Mouse (Mus musculus): ENCODE measurements around the gene Cenpm. TPM values are rescaled to one million over a fixed set of nuclear protein-coding genes. Genes with fewer than 3 reads are reported as not detected.
A peak's percentile ranks its signal among the peaks of the same experiment; 100 is the strongest.

The Cenpm gene
- polyA plus RNA-seq, 1 experiment from 2014 or later = 86.7 TPM

DNA sequence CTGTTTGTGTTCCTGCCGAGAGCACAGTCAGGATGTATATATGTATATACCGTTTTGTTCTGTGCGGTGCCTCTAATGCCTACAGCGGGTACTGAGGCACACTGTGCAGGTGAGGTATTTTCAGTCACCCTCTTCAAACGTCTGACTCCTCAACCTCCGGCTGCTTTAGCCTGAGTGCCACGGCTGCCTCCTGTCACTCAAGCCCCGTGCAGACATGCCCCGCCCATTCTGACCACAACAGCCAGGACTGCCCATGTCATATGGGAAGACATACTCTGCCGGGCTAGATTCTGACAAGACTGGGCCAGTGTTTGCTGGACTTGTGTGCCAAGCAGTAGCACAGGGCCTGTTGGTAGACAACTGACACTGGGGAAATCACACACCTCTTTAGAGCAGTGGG is 8.9 kb downstream of the Cenpm start:
- H3K4me2 ChIP-seq (replicated peaks; ENCODE audit: low read depth, low read length) = no peak overlapping the region
- WGBS = 62% methylated on average over 10 of the region's 10 CpGs
- ATAC-seq (ENCODE audit: insufficient number of reproducible peaks, insufficient read depth, low FRiP score, low read depth) = 0 out of 2 replicates have a peak, but pooled peaks have one; percentile 35

GRCm38 (mm10) chr15:82232651-82233050 is 11.9 kb downstream of the Cenpm start:
- Histone ChIP-seq H3K9ac (replicated peaks; ENCODE audit: low read depth, low read length) (no peak overlapping the region), H3K27ac (ENCODE audit: low read length) (no peak overlapping the region), H3K4me2 (replicated peaks; ENCODE audit: low read depth, low read length) (no peak overlapping the region), H3K27me3 (ENCODE audit: control insufficient read depth, insufficient read depth, low read length) (no peaks in the 10 kb centered on the region), H3K4me1 (ENCODE audit: control insufficient read depth, insufficient read depth, low read length) (no peaks in the 10 kb centered on the region), H3K4me3 (ENCODE audit: low read depth, low read length) (no peak overlapping the region), H3K9me3 (ENCODE audit: control insufficient read depth, low read depth, low read length) (no peaks in the 10 kb centered on the region), H3K36me3 (ENCODE audit: control insufficient read depth, insufficient read depth, low read length) (no peaks in the 10 kb centered on the region)
- ATAC-seq (ENCODE audit: insufficient number of reproducible peaks, insufficient read depth, low FRiP score, low read depth) = no peak
- WGBS = 72% methylated on average over 4 of the region's 4 CpGs

More for the DNA sequence above, 8.9 kb downstream of the Cenpm start:
- Histone ChIP-seq H3K36me3 (ENCODE audit: control insufficient read depth, insufficient read depth, low read length) (no peaks in the 10 kb centered on the region), H3K27ac (ENCODE audit: low read length) (no peak overlapping the region), H3K9ac (replicated peaks; ENCODE audit: low read depth, low read length) (no peak overlapping the region), H3K4me1 (ENCODE audit: control insufficient read depth, insufficient read depth, low read length) (no peaks in the 10 kb centered on the region), H3K9me3 (ENCODE audit: control insufficient read depth, low read depth, low read length) (no peaks in the 10 kb centered on the region), H3K4me3 (ENCODE audit: low read depth, low read length) (no peak overlapping the region), H3K27me3 (ENCODE audit: control insufficient read depth, insufficient read depth, low read length) (no peaks in the 10 kb centered on the region)

- Histone ChIP-seq H3K27ac (ENCODE audit: low read length) (no peak overlapping the region), H3K36me3 (ENCODE audit: control insufficient read depth, insufficient read depth, low read length) (no peaks in the 10 kb centered on the region), H3K4me1 (ENCODE audit: control insufficient read depth, insufficient read depth, low read length) (no peaks in the 10 kb centered on the region), H3K9ac (replicated peaks; ENCODE audit: low read depth, low read length) (no peak overlapping the region), H3K27me3 (ENCODE audit: control insufficient read depth, insufficient read depth, low read length) (no peaks in the 10 kb centered on the region), H3K4me2 (replicated peaks; ENCODE audit: low read depth, low read length) (no peak overlapping the region), H3K4me3 (ENCODE audit: low read depth, low read length) (no peak overlapping the region), H3K9me3 (ENCODE audit: control insufficient read depth, low read depth, low read length) (no peaks in the 10 kb centered on the region)
- 69% methylated on average over 11 of the region's 11 CpGs for WGBS
- no peak for ATAC-seq (ENCODE audit: insufficient number of reproducible peaks, insufficient read depth, low FRiP score, low read depth)
Observed at GRCm38 (mm10) chr15:82231591-82232378, 12.8 kb downstream of the Cenpm start.

DNA sequence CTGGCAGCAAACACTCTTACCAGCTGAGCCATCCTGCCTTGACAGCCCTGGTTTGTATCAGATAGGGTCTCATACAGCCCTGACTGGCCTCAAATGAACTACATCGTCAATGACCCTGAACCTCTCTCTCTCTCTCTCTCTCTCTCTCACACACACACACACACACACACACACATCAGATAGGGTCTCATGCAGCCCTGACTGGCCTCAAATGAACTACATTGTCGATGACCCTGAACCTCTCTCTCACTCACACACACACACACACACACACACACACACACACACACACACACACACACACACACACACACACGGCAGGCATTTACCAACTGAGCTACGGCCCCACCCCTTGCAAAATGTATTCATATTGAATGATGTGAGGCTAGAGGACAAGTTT is 13.4 kb downstream of the Cenpm start:
- H3K4me2 ChIP-seq (replicated peaks; ENCODE audit: low read depth, low read length) = no peak overlapping the region
- H3K27ac ChIP-seq (ENCODE audit: low read length) = no peak overlapping the region
- no peaks in the 10 kb centered on the region for H3K27me3 ChIP-seq (ENCODE audit: control insufficient read depth, insufficient read depth, low read length)
- WGBS = 69% methylated on average over 4 of the region's 4 CpGs
- no peak overlapping the region for H3K9ac ChIP-seq (replicated peaks; ENCODE audit: low read depth, low read length)
- no peaks in the 10 kb centered on the region for H3K4me1 ChIP-seq (ENCODE audit: control insufficient read depth, insufficient read depth, low read length)
- no peak overlapping the region for H3K4me3 ChIP-seq (ENCODE audit: low read depth, low read length)
- no peak for ATAC-seq (ENCODE audit: insufficient number of reproducible peaks, insufficient read depth, low FRiP score, low read depth)
- no peaks in the 10 kb centered on the region for H3K9me3 ChIP-seq (ENCODE audit: control insufficient read depth, low read depth, low read length)
- H3K36me3 ChIP-seq (ENCODE audit: control insufficient read depth, insufficient read depth, low read length) = no peaks in the 10 kb centered on the region

- Histone ChIP-seq H3K9me3 (ENCODE audit: control insufficient read depth, low read depth, low read length) (no peaks in the 10 kb centered on the region), H3K36me3 (ENCODE audit: control insufficient read depth, insufficient read depth, low read length) (no peaks in the 10 kb centered on the region), H3K4me2 (replicated peaks; ENCODE audit: low read depth, low read length) (no peak overlapping the region), H3K27me3 (ENCODE audit: control insufficient read depth, insufficient read depth, low read length) (no peaks in the 10 kb centered on the region), H3K9ac (replicated peaks; ENCODE audit: low read depth, low read length) (no peak overlapping the region), H3K4me3 (ENCODE audit: low read depth, low read length) (no peak overlapping the region), H3K27ac (ENCODE audit: low read length) (no peak overlapping the region), H3K4me1 (ENCODE audit: control insufficient read depth, insufficient read depth, low read length) (no peaks in the 10 kb centered on the region)
- WGBS = 73% methylated on average over 6 of the region's 6 CpGs
- ATAC-seq (ENCODE audit: insufficient number of reproducible peaks, insufficient read depth, low FRiP score, low read depth) = no peak
Observed at GRCm38 (mm10) chr15:82230098-82230611, 14.4 kb downstream of the Cenpm start.

- no peak overlapping the region for H3K4me3 ChIP-seq (ENCODE audit: low read depth, low read length)
- no peaks in the 10 kb centered on the region for H3K9me3 ChIP-seq (ENCODE audit: control insufficient read depth, low read depth, low read length)
- WGBS = 46% methylated on average over 11 of the region's 11 CpGs
- H3K36me3 ChIP-seq (ENCODE audit: control insufficient read depth, insufficient read depth, low read length) = no peaks in the 10 kb centered on the region
- 0 out of 2 replicates have a peak, but pooled peaks cover 2% of the 10 kb centered on the region for H3K27me3 ChIP-seq (ENCODE audit: control insufficient read depth, insufficient read depth, low read length)
- ATAC-seq (ENCODE audit: insufficient number of reproducible peaks, insufficient read depth, low FRiP score, low read depth) = no peak; the same call in 1 of the 2 replicates
- H3K4me1 ChIP-seq (ENCODE audit: control insufficient read depth, insufficient read depth, low read length) = no peaks in the 10 kb centered on the region
- H3K9ac ChIP-seq (replicated peaks; ENCODE audit: low read depth, low read length) = no peak overlapping the region
- H3K4me2 ChIP-seq (replicated peaks; ENCODE audit: low read depth, low read length) = no peak overlapping the region
- H3K27ac ChIP-seq (ENCODE audit: low read length) = no peak overlapping the region
Observed at GRCm38 (mm10) chr15:82229542-82230045, 15.0 kb downstream of the Cenpm start.

DNA sequence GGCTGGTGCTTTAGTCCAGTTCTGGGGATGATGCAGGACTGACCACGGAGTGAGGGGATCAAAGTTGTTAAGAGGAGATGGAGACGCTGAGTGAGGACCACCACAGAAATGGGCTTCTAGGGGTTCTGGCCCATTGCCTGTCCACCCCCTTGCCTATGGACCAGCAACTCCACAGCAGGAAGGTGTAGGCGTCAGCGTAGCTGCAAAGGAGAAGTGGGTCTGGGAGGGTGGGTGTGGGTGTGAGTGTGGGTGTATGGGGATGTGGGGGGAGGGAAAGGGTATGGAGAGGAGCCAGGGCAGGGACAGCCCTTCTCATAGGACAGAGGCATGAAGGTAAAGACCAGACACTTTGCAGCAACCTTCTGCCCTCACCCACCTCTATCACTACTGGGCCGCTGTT is 18.8 kb downstream of the Cenpm start:
- no peaks in the 10 kb centered on the region for H3K4me1 ChIP-seq (ENCODE audit: control insufficient read depth, insufficient read depth, low read length)
- WGBS = 88% methylated on average over 5 of the region's 5 CpGs

GRCm38 (mm10) chr15:82224602-82225215 is 19.8 kb downstream of the Cenpm start:
- Histone ChIP-seq H3K9ac (replicated peaks; ENCODE audit: low read depth, low read length) (no peak overlapping the region), H3K9me3 (ENCODE audit: control insufficient read depth, low read depth, low read length) (no peaks in the 10 kb centered on the region), H3K4me1 (ENCODE audit: control insufficient read depth, insufficient read depth, low read length) (no peaks in the 10 kb centered on the region), H3K4me2 (replicated peaks; ENCODE audit: low read depth, low read length) (peak overlapping the region; percentile 40), H3K27me3 (ENCODE audit: control insufficient read depth, insufficient read depth, low read length) (0 out of 2 replicates have a peak, but pooled peaks cover 6% of the 10 kb centered on the region), H3K36me3 (ENCODE audit: control insufficient read depth, insufficient read depth, low read length) (no peaks in the 10 kb centered on the region), H3K4me3 (ENCODE audit: low read depth, low read length) (peak overlapping the region; percentile 20; the same call in 1 of the 2 replicates), H3K27ac (ENCODE audit: low read length) (no peak overlapping the region)
- no peak for ATAC-seq (ENCODE audit: insufficient number of reproducible peaks, insufficient read depth, low FRiP score, low read depth)
- WGBS = 41% methylated on average over 7 of the region's 7 CpGs

More for the DNA sequence above, 18.8 kb downstream of the Cenpm start:
- Histone ChIP-seq H3K9ac (replicated peaks; ENCODE audit: low read depth, low read length) (no peak overlapping the region), H3K4me3 (ENCODE audit: low read depth, low read length) (no peak overlapping the region), H3K27me3 (ENCODE audit: control insufficient read depth, insufficient read depth, low read length) (0 out of 2 replicates have a peak, but pooled peaks cover 6% of the 10 kb centered on the region), H3K4me2 (replicated peaks; ENCODE audit: low read depth, low read length) (no peak overlapping the region), H3K9me3 (ENCODE audit: control insufficient read depth, low read depth, low read length) (no peaks in the 10 kb centered on the region), H3K36me3 (ENCODE audit: control insufficient read depth, insufficient read depth, low read length) (no peaks in the 10 kb centered on the region), H3K27ac (ENCODE audit: low read length) (no peak overlapping the region)
- no peak for ATAC-seq (ENCODE audit: insufficient number of reproducible peaks, insufficient read depth, low FRiP score, low read depth)

All from stomach, embryonic 14.5 days (tissue).